Mouse (Mus musculus) megakaryocyte, embryonic 14.5 days (primary cell): ENCODE measurements around the gene Noc3l. TPM values are rescaled to one million over a fixed set of nuclear protein-coding genes. Genes with fewer than 3 reads are reported as not detected.

Experiments
- H3K27me3 ChIP-seq: replicated peaks from 2 replicates; pipeline ENCODE3; 2012; ENCODE audit warnings: inconsistent platforms
- H3K36me3 ChIP-seq: replicated peaks from 2 replicates; pipeline ENCODE3; 2012; ENCODE audit warnings: low read length, inconsistent platforms, mixed read lengths
- H3K4me1 ChIP-seq: 2 replicates; pipeline ENCODE4 v1.6.1; 2012; ENCODE audit warnings: inconsistent platforms
- H3K4me3 ChIP-seq: replicated peaks from 2 replicates; pipeline ENCODE3; 2012; ENCODE audit warnings: moderate library complexity, mild to moderate bottlenecking, inconsistent platforms
- H3K9me3 ChIP-seq: 2 replicates; pipeline ENCODE4 v1.6.1; 2012; ENCODE audit warnings: inconsistent platforms
- FLI1 ChIP-seq: IDR thresholded peaks from 2 replicates; pipeline ENCODE4 v1.6.1; 2012; ENCODE audit warnings: low read length, inconsistent platforms, mixed read lengths
- GATA1 ChIP-seq: IDR thresholded peaks from 3 replicates; pipeline ENCODE4 v1.6.1; 2012; ENCODE audit warnings: mixed read lengths, low read length, inconsistent platforms, borderline replicate concordance
- polyA plus RNA-seq: library from polyadenylated mRNA; stranded (reverse); fragments of >175 nt; gene quantifications from 2 replicates; pipeline ENCODE4 v1.2.3, GENCODE M21; 2012; ENCODE audit warnings: low replicate concordance; ENCODE audit not compliant: insufficient read depth

The Noc3l gene
- polyA plus RNA-seq, 1 experiment = 0.35 TPM

DNA sequence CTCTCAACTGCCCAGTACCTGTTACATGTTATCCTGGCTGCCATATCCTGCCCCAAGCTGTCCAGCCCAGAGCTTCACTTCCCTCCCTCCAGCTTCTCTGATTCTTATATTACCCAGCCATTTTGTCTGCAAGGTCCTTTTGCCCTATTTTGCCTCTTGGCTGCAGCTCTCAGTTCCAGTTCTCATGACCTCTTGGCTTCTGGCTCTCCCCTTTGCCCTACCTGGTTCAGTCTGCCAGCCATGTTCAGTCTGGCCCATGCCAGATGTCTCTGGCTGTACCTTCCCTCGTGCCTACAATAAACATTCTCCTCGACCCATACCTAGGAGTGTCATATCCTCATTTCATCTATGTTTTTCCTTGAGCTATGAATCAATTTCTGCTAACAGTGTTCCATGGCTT, 52.7 kb downstream of the Noc3l start:
- Histone ChIP-seq H3K4me1 (no peaks in the 10 kb centered on the region), H3K9me3 (no peaks in the 10 kb centered on the region), H3K27me3 (peaks cover 3% of the 10 kb centered on the region), H3K36me3 (no peaks in the 10 kb centered on the region), H3K4me3 (no peak overlapping the region)
- no peak for TF ChIP-seq FLI1
- no peak for TF ChIP-seq GATA1

- TF ChIP-seq GATA1 (no peak), FLI1 (no peak)
- H3K27me3 ChIP-seq = no peaks in the 10 kb centered on the region
- no peak overlapping the region for H3K4me3 ChIP-seq
- no peaks in the 10 kb centered on the region for H3K9me3 ChIP-seq
- H3K4me1 ChIP-seq = peaks cover 4% of the 10 kb centered on the region; the same call in 1 of the 2 replicates
- no peaks in the 10 kb centered on the region for H3K36me3 ChIP-seq
Measured at GRCm38 (mm10) chr19:38760441-38760840, 58.6 kb downstream of the Noc3l start.

- no peak overlapping the region for H3K4me3 ChIP-seq
- peaks cover 4% of the 10 kb centered on the region; the same call in 1 of the 2 replicates for H3K4me1 ChIP-seq
- H3K27me3 ChIP-seq = no peaks in the 10 kb centered on the region
- TF ChIP-seq GATA1 = no peak
- TF ChIP-seq FLI1 = no peak
- no peaks in the 10 kb centered on the region for H3K9me3 ChIP-seq
- H3K36me3 ChIP-seq = no peaks in the 10 kb centered on the region
Measured at GRCm38 (mm10) chr19:38758685-38759472, 60.2 kb downstream of the Noc3l start.

DNA sequence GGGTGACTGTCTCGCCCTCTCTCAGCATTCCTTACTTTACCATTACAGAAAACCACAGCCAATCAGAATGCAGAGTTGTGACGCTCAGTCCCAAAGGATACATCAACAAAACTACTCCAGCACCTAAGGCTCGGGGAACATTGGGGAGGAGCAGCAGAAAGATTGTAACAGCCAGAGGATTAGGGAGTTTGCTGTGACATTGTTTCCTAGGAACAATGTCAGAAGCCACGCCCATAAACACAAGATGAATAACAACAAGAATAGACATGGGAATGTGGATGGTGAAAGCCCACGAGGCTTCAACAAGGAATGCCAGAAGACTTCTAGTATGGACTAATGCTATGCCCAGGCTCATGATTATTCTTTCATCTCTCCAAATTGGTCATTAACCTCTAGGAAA, 61.0 kb downstream of the Noc3l start:
- no peak overlapping the region for H3K4me3 ChIP-seq
- no peak for TF ChIP-seq FLI1
- no peak for TF ChIP-seq GATA1

GRCm38 (mm10) chr19:38757161-38757560, 61.9 kb downstream of the Noc3l start:
- Histone ChIP-seq H3K9me3 (no peaks in the 10 kb centered on the region), H3K27me3 (no peaks in the 10 kb centered on the region), H3K4me1 (peaks cover 4% of the 10 kb centered on the region; the same call in 1 of the 2 replicates), H3K4me3 (no peak overlapping the region), H3K36me3 (no peaks in the 10 kb centered on the region)
- TF ChIP-seq GATA1 (no peak), FLI1 (no peak)

More for the DNA sequence above, 61.0 kb downstream of the Noc3l start:
- H3K27me3 ChIP-seq = no peaks in the 10 kb centered on the region
- no peaks in the 10 kb centered on the region for H3K9me3 ChIP-seq
- H3K36me3 ChIP-seq = no peaks in the 10 kb centered on the region
- peaks cover 4% of the 10 kb centered on the region; the same call in 1 of the 2 replicates for H3K4me1 ChIP-seq

DNA sequence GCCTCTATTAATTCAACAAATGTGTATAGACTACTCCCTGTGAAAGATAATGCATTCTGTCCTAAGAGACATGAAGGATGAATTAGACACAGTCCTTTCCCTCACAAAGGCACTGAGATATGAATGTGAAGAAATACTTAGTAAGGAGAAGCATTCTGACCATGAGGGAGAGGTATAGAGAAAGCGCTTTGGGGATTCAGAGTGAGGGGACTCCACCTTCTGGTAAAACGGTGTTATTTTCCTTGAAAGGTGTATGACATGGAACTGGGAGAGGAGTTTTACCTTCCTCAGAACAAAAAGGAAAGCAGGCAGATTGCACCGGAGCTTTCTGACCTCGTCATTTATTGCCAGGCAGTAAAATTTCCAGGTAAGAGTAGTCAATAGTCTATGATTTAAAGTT, 68.8 kb downstream of the Noc3l start:
- Histone ChIP-seq H3K9me3 (no peaks in the 10 kb centered on the region), H3K4me1 (no peaks in the 10 kb centered on the region), H3K36me3 (no peaks in the 10 kb centered on the region), H3K4me3 (no peak overlapping the region), H3K27me3 (peaks cover 3% of the 10 kb centered on the region)
- TF ChIP-seq FLI1 (no peak), GATA1 (no peak)

DNA sequence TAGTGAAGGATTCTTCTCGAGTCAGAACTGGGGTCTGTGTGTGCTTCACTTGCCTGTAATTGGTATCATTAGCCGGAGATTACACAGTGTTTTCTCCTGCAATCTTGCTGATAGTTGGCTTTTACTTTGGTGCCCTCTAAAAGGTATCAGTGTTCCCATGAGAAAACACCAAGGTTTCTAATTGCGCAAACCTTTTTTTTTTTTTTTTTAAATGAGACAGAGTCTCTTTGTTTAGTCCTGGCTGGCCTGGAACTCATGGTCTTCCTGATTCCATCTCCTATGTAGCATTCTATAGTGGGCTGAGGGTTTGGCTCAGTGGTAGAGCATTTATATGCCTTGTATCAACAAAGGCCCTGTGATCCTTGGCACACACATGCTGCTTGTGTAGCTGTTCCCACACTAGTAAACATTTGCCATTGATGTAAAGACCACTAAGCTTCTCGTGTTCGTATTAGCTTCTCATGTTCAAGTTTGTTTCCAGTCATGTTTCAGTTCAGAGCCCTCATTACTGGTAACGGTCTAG, 72.5 kb downstream of the Noc3l start:
- Histone ChIP-seq H3K4me3 (no peak overlapping the region), H3K36me3 (no peaks in the 10 kb centered on the region)
- TF ChIP-seq GATA1 (no peak), FLI1 (no peak)

DNA sequence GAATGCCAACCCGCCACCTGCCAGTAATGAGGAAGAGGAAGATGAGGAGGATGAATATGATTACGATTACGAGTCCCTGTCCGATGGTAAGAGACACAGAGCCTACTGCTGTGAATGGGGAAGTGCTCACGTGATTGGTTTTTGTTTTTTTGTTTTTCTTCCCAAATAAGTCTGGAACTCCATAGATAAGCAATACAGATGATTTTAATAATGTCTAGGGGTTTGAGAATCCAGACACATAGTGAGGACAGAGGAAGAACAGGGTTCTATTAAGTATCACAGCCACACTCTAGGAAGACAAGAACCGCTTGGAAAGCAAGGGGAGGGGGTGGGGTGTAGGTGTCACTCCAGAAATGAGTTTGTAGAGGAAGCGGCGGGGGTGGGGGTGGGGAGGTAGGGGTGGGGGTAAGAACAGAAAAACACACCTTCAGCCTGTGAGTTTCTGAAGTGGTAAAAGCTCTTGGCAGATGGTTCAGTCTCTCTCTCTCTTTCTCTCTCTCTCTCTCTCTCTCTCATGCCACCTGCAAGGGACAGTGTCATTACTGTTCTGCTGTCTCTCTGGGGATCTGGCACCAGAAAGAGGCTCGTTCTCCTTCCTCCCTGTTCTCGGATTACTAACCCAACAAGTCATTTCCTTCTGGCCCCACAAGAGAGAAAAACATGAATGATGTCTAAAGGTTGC, 73.1 kb downstream of the Noc3l start:
- no peaks in the 10 kb centered on the region for H3K9me3 ChIP-seq
- H3K27me3 ChIP-seq = peaks cover 3% of the 10 kb centered on the region
- H3K36me3 ChIP-seq = no peaks in the 10 kb centered on the region
- H3K4me1 ChIP-seq = no peaks in the 10 kb centered on the region
- TF ChIP-seq GATA1 (no peak), FLI1 (no peak)
- no peak overlapping the region for H3K4me3 ChIP-seq

More for the DNA sequence above, 72.5 kb downstream of the Noc3l start:
- Histone ChIP-seq H3K27me3 (peaks cover 3% of the 10 kb centered on the region), H3K9me3 (no peaks in the 10 kb centered on the region), H3K4me1 (no peaks in the 10 kb centered on the region)

GRCm38 (mm10) chr19:38744546-38744945, 74.5 kb downstream of the Noc3l start:
- Histone ChIP-seq H3K36me3 (no peaks in the 10 kb centered on the region), H3K27me3 (peaks cover under 1% of the 10 kb centered on the region), H3K4me3 (no peak overlapping the region), H3K4me1 (no peaks in the 10 kb centered on the region), H3K9me3 (no peaks in the 10 kb centered on the region)
- no peak for TF ChIP-seq FLI1
- TF ChIP-seq GATA1 = no peak

Other genes with a start within 250 kb of the Noc3l start
- 0.46 TPM in 1 of 2 replicates, not detected in the other for gene Tbc1d12, start 17.3 kb upstream of the Noc3l start, polyA plus RNA-seq
- 1.4 and 1.5 TPM in 2 replicates for gene Hells, start 111.7 kb upstream of the Noc3l start, polyA plus RNA-seq
- gene Cyp2c55, start 187.8 kb upstream of the Noc3l start, polyA plus RNA-seq = not detected in 2 replicates
- not detected in 2 replicates for gene Cyp2c65, start 241.8 kb upstream of the Noc3l start, polyA plus RNA-seq